Mouse (Mus musculus): ENCODE measurements around the gene Zfp811. TPM values are rescaled to one million over a fixed set of nuclear protein-coding genes. Genes with fewer than 3 reads are reported as not detected.

Zfp811 gene
- not detected for polyA plus RNA-seq (2017; shearing (Covaris generic))

DNA sequence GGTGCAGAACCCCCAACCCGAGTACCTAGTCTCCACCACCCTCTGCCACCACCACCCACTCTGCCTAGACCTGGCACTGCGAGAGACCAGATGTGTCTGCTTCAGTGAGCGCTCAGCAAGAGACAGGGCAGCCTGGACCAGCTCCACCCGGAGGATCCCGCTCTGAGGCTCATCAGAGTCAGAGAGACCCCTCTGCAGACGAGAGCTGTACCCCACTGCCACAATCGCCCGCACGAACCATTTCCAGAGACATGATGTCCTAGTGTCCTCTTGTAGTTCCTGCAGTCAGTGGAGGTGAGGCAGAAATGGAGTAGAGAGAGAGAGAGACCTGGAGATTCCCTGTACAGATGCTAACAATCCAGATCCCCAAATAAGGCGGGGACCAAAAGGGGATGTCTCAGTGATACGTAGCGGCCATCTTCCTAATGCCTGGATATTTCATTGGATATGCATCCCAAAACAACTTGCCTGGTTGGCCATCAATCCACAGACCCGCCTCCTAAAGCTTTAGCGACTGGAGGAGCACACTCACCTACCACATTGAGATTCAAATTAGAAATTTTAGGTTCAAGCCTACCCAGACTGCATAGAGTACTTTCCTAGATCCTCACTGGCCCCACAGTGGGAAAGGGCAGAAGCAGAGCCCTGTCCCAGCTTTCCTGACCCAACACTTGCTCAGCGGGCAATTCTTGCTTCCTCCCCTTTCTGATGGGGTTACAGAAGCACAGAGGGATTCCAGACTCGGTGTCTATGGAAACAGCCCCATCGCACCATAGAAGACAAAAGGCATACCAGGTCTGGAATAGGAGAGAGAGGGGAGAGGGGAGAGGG is at the start of gene Zfp811:
Gene Zfp811, minus strand, starts transcription at position 388 of the 831 bp plus-strand sequence.

DNA sequence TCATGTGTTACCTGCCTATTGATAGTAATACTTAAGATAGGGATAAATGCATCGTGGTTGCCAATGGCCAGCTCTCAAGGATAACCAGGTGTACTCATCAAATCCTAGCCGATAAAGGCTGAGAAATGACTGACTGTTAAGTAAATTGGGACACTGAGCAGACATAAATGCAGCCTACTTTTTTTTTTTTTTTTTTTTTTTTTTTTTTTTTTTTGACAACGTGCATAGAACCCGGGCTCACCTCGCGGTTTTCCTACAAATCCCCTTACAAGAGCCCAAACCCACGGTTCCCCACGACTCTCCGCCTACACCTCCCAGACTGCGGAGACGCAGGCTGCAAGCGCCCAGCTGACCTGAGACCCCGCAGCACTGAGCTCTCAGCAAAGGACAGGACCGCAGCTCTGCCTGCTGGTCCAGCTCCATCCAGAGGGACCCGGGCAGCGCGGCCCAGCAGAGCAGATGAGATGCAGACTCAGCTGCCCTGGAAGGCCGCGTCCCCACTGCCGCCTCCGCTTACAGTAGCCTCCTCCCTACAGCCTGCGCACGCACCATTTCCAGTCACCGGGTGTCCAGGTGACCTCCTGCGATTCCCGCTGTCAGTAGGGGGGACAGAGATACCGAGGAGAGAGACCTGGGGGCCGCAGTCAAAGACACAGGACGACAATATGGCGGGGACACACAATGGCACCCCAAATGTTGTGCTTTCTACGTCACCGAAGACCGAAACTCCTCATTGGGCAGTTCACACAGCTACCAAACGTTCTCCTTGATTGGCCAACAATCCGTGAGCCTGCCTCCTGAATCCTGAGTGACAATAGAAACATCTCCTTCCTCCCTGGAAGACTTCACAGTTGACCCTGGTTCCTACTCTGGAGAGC is 20.0 kb upstream of the Zfp811 start, which contains the start of gene Zfp799:
Gene Zfp799, minus strand, starts transcription at position 722 of the 878 bp plus-strand sequence.

DNA sequence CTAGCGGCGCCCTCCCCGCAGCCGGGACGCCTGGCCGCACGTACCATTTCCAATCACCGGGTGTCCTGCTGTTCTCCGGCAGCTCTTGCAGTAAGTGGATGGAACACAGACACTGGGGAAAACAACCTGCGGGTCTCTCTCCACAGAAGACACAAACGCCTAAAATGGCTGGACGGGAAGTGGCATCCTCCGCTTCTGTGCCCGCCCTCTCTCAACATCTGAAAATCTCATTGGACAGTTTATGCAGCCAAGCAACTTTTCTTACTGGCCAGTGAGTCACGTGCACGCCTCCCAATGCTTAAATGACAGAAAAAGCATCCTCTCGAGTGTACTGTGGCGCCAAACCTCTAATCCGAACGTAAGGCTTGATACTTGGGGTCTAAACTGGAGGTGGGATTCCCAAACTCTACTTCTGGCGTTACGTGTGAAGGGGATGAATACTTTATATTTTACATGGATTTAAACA is 21.6 kb downstream of the Zfp811 start, which contains the start of gene Zfp871:
Gene Zfp871, minus strand, starts transcription at position 194 of the 466 bp plus-strand sequence.

Other genes starting within 250 kb of the Zfp811 start
- gene Cyp4f37, start 188.6 kb downstream of the Zfp811 start, polyA plus RNA-seq (2017; shearing (Covaris generic)) = not detected
- gene Cyp4f40, start 151.0 kb downstream of the Zfp811 start, polyA plus RNA-seq (2017; shearing (Covaris generic)) = not detected
- gene Cyp4f15, start 124.3 kb downstream of the Zfp811 start, polyA plus RNA-seq (2017; shearing (Covaris generic)) = not detected
- gene Zfp871, start 21.6 kb downstream of the Zfp811 start, polyA plus RNA-seq (2017; shearing (Covaris generic)) = 42.9 TPM
- 5.1 TPM for gene Zfp799, start 20.3 kb upstream of the Zfp811 start, polyA plus RNA-seq (2017; shearing (Covaris generic))
- gene Zfp870, start 81.7 kb upstream of the Zfp811 start, polyA plus RNA-seq (2017; shearing (Covaris generic)) = 0.06 TPM
- not detected for gene Cyp4f14, start 107.4 kb upstream of the Zfp811 start, polyA plus RNA-seq (2017; shearing (Covaris generic))
- 54.0 TPM for gene Cyp4f13, start 137.5 kb upstream of the Zfp811 start, polyA plus RNA-seq (2017; shearing (Covaris generic))
- 24.2 TPM for gene Zfp472, start 155.9 kb upstream of the Zfp811 start, polyA plus RNA-seq (2017; shearing (Covaris generic))
- gene Zfp952, start 183.2 kb upstream of the Zfp811 start, polyA plus RNA-seq (2017; shearing (Covaris generic)) = 12.2 TPM
- 2.1 TPM for gene Zfp763, start 223.5 kb upstream of the Zfp811 start, polyA plus RNA-seq (2017; shearing (Covaris generic))